Mouse (Mus musculus) spleen, adult 12 weeks (tissue): ENCODE results near the gene Prkd2.

ENCODE experiments used
- DNase-seq: peaks from one replicate; pipeline ENCODE4 v3.0.0; 2022; ENCODE audit warnings: low spot score

Prkd2 gene

DNA sequence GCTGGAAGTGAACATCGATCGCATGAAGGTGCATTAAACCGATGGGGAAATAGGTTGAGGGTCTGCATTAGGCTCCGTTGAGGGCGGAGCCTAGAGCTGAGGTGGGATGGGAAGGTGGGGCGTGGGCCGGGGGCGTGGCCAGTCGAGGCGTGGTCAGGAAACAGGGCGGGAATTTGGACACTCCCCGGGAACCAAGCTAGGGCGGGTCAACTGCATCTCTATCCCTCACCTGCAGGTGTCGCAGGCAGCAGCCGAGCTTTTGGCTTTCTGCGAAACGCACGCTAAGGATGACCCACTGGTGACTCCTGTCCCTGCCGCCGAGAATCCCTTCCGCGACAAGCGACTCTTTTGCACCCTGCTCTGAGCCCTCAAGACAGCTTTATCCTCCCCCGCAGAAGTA, 52.3 kb downstream of the Prkd2 start:
- DNase-seq, result no peak

DNA sequence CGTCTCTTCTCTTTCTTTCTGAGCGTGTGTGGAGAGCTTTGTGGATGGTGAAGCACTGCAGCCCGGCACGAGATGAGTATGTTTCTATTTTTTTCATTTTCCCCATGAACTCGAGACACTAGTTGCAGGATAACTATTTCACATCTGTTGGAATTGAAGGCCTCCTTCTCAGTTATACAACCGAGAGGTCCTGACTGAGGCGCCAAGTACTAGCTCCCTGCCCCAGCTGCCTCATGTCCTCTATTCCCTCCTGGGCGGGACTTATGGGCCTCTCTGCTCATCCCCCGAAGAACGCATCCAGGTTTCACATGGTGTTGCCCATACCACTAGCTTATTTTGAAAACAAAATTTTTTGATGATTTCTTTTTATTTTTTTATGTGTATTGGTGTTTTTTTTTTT, 52.8 kb downstream of the Prkd2 start:
- no peak for DNase-seq

DNA sequence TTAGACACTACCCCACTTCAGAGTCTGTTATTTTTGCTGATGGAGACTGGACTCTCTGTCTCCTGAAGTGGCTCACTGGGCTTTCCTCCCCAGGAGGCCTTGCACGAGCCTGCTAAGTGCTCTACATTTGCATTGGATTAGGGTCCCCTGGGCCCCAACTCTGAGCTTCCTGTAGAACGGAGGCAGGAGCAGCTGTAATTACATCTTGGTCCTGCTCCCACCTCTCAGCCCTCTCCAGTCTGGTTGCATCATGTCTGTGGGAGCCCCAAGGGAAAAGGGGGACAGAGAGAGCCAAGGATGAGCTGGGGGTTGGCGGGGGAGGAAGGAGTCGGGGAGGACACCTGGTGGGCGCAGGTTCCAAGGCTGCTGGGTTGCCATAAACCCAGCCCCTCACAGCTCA, 57.8 kb downstream of the Prkd2 start:
- no peak for DNase-seq

DNA sequence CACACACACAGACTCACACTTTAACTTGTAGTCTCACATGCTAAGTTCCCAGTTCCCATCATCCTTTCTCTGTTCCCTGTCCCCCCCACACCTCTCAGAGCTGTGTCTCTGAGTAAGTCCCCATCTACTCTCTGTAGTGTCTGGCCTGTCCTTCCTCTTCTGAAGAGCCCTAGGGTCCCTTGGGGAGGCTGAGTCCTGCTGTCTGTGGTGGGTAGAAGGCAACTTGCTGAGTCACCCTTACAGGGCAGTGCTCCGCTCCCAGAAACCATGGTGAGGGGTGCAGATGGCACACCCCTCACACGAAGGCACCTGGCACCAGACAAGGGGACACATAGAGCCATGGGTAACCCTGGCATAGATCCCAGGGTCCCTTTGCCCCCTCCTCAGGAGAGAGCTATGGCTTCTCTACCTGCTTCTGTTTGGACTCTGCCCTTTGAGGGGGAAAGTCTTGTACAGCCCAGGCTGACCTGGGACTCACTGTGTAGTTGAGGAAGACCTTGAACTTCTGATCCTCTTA, 60.8 kb downstream of the Prkd2 start:
- no peak for DNase-seq

DNA sequence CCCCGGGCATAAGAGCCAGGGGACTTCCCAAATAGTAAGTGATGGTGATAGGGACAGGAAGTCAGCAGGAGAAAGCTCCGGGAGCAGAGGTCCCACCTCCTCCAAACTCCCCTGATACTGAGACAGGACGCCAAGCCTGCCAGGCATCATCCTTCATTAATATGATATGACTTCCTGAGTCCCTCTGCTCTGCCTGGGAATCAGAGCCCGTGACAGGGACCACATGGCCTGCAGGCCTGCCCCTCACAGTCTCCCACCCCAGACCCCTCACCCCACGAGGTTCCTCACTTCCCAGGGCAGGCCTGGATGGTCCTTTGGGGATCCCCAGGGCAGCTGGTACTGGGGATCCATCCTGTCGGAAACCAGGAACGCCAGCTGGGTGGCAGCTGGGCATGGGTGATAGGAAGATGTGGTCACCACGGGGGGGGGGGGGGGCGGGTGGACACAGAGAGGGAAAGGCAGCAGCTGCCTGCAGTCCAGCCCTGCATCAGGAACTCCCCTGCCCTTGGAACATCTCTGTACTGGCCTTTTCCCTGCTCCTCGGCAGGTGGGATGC, 61.5 kb downstream of the Prkd2 start:
- DNase-seq, result no peak

DNA sequence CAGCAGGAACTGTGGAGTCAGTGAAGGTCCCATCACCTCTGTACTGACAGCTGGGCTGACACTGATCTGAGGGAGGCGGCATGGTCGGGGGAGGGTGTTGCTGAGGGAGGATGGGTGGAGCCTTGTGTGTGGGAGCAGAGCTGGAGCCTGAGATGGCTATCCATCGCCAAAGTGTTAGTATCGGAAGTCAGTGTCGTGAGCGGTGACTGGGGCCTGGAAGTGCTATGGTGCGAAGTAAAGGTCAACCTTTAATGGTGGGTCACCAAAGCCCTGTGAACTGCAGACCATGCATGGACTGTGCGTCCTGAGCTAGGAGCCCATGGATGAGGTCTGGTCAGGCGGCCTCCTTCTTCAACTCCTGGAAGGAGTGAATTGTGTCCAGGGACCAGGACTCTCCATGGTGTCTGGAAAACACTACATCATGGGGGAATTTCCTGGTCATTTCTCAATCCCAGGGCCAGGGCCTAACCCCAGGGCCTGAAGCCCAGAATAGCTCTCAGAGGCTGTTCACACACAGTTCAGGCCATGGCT, 62.9 kb downstream of the Prkd2 start:
- DNase-seq, result no peak

DNA sequence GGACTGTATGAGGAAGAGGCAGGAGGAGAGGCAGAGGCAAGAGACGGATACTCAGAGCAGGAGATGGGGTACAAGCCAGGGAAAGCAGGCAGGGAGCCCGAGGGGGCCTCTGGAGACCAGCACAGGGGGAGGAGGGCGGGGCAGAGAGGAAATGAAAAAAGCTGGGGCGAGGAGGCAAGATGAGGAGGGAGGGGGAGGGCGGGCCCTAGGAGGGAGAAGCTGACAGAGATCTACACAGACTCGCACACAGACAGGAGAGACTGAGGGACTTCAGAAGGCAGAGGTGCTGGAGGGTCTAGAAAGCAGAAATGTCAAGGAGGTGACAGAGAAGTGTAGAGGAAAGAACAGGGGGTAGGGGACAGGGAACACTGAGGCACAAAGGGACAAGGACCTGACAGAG, 63.6 kb downstream of the Prkd2 start, which contains the start of gene Ptgir:
Gene Ptgir (plus strand): TSS at position 210 of the 400 bp plus-strand sequence.
- DNase-seq, result no peak

DNA sequence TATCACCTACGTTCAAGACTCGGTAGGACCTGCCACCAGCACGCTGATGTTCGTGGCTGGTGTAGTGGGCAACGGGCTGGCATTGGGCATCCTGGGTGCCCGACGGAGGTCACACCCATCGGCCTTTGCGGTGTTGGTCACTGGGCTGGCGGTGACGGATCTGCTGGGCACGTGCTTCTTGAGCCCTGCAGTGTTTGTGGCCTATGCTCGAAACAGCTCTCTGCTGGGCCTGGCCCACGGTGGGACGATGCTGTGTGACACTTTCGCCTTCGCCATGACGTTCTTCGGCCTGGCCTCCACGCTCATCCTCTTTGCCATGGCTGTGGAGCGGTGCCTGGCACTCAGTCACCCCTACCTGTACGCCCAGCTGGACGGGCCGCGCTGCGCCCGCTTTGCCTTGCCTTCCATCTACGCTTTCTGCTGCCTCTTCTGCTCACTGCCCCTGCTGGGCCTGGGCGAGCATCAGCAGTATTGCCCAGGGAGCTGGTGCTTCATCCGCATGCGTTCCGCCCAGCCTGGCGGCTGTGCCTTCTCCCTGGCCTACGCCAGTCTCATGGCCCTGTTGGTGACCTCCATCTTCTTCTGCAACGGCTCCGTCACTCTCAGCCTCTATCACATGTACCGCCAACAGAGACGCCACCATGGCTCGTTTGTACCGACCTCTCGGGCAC, 64.3 kb downstream of the Prkd2 start:
- no peak for DNase-seq

DNA sequence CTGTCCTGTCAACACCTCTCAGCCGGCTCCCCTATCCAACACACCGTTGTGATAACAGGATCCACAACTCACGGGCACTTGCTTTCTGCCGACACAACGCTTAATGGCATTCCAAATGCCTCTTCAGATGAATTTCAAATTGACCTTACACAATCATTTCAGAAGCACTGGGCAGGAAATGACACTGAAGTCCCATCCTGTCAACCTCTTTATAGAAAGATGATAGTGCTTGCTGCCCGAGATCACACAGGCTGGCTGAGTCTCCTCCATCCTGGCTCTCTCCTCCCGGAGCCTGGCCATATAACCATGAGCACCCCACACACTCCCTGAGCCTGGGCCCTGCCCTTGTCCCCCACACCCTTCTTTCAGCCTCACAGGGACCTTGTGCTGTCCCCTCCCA, 65.1 kb downstream of the Prkd2 start:
- DNase-seq, result no peak

DNA sequence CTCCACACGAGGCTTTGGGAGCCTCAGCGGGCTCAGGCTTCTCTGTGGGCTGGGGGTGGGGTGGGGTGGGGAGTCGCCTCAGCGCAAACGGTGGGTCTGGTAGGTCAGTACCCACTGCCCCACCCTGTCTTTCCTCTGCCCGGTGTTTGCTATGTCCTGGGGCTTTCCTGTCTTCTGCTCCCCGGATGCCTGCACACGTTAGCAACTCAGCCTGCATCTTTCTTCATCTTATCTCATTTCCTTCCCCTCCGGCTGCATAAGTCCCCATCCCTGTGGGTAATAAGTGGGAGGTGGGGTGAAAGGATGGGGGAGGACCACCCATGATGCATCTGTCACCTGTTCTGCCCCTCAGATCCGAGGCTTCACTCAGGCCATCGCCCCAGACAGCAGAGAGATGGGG, 65.7 kb downstream of the Prkd2 start:
- no peak for DNase-seq

DNA sequence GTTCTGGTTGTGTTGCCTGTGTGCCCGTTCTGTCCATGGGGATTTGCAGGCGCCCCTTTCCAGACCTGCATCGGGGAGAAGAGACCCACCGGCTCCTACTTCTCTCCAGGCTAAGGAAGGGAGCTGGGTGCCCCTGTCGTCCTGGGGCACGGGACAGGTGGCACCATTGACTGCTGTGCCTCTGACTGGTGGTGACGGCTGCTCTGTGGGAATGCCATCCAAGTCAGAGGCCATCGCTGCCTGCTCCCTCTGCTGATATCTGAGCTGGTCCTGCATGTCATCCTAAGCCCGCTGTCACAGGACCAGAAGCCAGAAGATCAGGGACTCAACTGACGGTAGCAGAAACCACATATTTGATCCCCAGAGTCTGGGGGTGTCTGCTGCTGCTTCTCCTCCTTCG, 66.2 kb downstream of the Prkd2 start:
- no peak for DNase-seq

DNA sequence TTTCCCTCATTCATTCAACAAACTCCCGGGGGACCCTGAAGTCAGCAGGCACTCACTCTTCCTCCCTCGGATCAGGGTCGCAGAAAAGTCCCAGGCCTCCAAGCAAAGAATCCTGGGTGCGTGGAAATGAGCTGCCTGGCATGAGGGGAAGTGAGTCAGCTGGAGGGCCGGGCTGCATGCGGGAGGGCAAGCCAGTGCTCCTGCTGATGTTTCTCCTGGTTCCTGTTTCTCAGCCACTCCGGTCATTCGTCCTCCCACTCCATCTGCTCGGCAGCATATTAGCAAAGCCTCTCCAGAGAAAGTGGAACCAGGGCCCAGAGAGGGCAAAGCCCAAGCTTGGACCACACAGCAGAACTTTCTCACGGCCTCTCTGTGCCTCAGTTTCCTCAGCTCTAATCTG, 67.2 kb downstream of the Prkd2 start:
- DNase-seq, result no peak

DNA sequence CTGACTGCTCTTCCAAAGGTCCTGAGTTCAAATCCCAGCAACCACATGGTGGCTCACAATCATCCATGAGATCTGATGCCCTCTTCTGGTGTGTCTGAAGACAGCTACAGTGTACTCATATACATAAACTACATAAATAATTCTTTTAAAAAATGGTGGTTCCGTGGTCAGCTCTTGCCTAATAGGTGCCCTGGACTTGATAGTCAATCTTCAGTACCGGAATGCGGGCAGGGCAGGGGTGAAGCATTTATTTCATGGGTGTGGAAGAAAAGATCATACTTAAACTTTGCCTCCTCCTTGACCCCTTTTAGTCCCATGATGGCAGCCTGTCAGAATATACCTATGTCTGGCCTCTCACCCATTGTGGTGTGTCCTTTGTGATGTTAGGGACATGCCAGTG, 69.2 kb downstream of the Prkd2 start:
- no peak for DNase-seq

DNA sequence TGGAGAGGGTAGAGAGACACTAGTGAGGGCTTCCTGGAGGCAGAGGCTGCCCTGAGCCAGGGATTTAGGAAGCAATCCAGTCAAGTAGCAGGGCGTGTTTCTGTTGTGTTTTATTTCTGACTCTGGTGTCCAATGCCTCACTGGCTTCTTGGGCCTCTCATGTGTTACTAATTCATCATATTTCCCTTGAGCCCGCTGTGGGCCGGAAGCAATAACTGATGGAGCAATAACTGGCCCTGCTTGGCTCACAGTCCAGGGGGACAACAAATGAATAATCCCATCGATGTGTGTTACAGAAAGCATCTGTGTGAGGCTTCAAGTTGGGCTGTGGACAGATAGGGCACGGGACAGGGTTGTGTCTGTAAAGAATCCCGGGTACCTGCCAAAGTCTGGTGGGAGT, 69.7 kb downstream of the Prkd2 start:
- no peak for DNase-seq

DNA sequence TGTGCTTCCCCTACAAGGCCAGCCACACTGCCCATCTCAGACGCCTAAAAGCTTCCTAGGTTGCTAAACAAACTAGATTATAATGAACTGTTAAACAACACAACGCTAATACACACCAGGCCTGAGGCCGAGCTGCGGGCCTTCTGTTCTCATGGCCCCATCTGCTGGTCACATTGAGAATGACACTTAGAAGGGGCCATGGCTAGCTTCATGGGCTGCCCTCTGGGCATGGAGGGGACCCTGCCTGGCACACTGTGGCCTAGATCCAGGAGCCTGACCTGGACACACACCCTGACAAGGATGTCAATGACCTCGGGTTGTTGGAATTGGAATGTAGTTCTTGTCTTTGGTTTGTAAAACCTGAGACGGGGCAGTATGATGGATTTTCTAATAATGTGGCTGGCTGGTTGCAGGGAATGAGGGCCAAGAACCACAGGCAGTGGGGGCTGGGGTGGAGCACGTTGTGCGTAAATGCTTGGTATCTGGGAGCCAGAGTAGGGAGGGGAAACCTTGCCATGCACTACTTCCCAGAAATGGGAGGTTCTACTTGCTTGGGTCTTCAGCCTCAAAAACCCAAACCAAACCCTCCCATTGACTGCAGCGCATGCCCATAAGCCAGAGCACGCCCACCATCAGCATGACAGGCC, 71.2 kb downstream of the Prkd2 start:
- DNase-seq, result peak; percentile 51

DNA sequence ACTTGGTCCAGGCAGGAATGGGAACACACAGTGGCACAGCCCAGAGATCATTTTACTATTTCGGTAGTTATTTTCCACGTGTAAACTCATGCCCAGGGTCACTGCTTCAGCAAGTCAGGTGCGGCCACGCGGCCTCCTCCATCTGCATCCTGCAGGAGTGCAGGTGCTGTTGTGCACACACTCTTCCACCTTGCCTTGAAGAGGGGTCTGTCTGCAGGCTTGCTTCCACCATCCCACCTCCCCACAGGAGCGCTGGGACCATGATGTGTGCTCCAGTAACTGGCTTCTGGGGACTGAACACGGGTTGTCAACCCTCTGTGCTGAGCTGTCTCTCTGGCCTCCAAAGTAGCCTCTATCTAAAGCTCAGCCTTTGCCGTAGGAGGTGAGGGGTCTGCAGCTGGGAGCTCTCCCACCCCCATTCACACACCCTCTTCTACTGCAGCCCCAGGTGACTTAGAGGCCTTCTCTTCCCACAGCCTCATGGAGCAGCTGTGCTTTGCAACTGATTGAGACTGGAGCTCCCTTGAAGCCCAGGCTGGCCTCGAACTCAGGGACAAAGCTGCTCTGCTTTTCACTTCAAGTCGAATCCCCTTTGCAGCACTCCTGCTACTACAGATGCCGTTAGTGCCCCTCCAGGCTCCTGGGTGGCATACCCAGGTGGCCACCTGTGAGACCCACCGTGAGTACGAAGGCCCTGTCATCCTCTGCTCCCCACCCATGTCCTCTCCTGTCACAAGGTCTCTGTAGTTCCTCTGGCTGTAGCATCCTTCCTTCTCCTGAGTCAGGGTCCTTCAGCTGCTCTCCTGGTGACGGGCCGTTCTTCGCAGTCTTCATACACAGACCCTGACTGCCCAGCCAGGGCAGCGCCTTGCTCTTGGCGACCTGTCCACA, 72.0 kb downstream of the Prkd2 start:
- no peak for DNase-seq

DNA sequence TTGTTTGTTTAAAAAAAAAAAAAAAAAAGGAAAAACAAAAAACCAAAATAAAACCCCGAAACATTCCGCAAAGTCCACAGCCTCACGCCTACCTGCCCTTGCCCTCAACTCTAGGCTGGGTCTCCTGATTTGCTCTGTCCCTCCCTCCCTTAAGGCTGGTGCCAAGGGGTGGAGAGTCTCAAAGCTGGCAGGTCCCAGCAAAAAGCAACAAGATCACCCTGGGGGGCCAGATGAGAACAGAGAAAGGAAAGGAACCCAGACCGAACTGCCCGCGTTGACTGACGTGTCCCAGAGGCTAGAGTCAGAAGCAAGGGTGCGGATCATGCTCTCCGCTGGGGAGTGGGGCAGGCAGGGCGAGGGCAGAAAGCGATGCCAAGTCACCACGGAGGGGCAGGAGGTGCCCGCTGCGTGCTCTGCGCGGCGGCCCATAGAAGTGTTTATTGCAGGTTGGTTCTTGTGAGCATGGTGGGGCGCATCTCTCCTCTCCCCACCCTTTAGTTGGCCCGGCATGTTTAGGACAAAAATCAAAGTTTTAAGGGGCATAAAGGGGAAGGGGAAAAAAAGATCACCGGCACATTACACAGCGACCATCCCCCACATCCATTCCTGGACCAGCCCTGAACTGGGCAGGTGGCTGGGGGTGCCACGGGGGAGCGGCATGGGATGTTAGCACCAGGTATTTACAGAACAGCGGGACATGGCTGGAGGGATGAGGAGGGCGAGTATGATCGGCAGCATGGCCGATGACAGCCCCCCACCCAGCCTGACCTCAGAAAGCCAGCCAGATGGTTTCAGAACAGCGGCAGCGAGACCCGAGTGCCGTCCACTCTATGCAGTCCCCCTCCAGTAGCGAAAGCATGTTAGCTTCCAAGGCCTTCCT, 73.0 kb downstream of the Prkd2 start:
- no peak for DNase-seq

DNA sequence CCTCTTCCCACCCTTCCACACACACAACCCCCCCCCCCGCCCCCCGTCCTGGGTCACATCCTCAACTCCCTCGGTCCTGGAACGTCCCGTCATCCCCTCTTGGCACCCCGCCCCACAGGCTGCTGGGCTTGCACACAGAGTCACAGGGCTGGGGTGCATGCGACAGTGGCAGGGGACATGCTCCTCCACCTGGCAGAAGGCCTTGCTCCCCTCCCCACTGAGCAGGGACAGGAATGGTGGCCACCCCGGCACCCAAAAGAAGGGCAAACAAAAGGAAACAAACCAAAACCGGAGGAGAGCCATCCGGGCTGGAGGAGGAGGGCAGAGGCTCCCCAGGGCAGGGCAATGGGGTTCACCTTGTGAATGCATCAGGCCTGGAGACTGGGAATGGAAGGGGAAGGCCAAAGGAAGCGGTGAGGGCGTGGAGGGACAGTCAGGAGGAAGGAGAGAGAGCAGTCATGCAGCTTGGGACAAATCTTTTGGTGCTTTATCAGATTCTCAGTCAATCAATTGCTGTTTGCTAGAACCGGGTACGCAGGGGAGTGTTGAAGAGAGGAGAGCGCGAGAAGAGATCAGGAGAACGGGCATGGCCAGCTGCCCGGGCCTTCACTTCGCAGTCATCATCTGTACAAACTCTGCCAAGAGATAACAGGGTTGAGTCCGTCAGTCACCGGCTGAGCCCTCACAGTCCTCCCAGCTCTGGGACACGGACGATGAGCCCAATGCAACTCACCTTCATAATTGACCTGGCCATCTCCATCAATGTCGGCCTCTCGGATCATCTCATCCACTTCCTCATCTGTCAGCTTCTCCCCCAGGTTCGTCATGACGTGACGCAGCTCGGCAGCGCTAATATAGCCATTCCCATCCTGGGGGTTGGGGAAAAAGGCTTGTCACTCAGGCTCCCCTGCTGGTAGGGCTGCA, 73.9 kb downstream of the Prkd2 start:
- DNase-seq, result no peak

DNA sequence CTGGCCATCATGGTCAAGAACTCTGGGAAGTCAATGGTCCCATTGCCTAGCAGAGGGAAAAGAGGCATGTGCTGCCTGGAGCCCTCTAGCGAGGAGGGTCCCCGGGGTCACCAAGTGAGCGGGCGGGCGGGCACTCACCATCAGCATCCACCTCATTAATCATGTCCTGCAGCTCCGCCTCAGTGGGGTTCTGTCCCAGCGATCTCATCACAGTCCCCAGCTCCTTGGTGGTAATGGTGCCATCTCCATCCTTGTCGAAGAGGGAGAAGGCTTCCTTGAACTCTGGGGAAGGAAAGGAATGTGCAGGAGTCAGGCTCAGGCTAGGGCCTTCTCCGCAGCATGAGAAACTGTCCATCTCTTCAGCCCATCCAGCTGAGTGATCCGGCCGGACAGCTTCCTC, 74.7 kb downstream of the Prkd2 start:
- DNase-seq, result no peak

DNA sequence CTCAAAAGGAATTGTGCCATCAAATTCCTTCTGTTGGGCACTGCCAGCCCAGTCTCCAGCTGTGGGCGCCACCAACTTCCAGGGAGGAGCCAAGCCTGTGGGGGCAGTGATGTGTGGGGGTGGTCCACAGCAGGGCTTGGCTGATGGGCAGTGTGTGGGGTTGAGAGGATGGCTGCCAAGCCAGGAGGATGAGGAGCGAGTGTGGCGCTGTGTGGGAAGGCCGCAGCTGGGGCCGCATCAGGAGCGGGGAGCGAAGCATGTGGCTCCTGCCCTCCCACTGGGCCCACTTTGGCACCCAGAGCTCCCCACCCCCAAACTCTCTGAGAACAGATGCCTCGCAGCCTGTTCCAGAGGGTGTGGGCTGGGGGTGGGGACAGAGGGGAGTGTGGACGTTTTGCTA, 75.3 kb downstream of the Prkd2 start:
- no peak for DNase-seq
